Mouse (Mus musculus) neural tube, embryonic 12.5 days (tissue): ENCODE data around the gene Slc25a36. TPM values are rescaled to one million over a fixed set of nuclear protein-coding genes. Genes with fewer than 3 reads are reported as not detected.

Experiments used
- ATAC-seq: fragments of 200-750 bp; cut with Nextera tagmentation; 2 replicates; pipeline ENCODE4 v1.8.0; 2017; ENCODE audit warnings: low read depth, mild to moderate bottlenecking, moderate TSS enrichment, moderate library complexity; ENCODE audit not compliant: low FRiP score
- H3K27ac ChIP-seq: fragments of 300-500 bp; sonication (generic); 2 replicates; pipeline ENCODE4 v1.5.1; 2016
- H3K27me3 ChIP-seq: fragments of 300-500 bp; sonication (generic); replicated peaks from 2 replicates; pipeline ENCODE4 v1.6.1; 2016; ENCODE audit warnings: mild to moderate bottlenecking
- H3K36me3 ChIP-seq: fragments of 300-500 bp; sonication (generic); 2 replicates; pipeline ENCODE4 v1.6.1; 2016; ENCODE audit warnings: mild to moderate bottlenecking
- H3K4me1 ChIP-seq: fragments of 300-500 bp; sonication (generic); 2 replicates; pipeline ENCODE4 v1.6.1; 2016
- H3K4me2 ChIP-seq: fragments of 300-500 bp; sonication (generic); replicated peaks from 2 replicates; pipeline ENCODE4 v1.6.1; 2016; ENCODE audit warnings: mild to moderate bottlenecking
- H3K4me3 ChIP-seq: fragments of 300-500 bp; sonication (generic); 2 replicates; pipeline ENCODE4 v1.5.1; 2016
- H3K9ac ChIP-seq: fragments of 300-500 bp; sonication (generic); 2 replicates; pipeline ENCODE4 v1.6.1; 2016; ENCODE audit warnings: mild to moderate bottlenecking
- H3K9me3 ChIP-seq: fragments of 300-500 bp; sonication (generic); 2 replicates; pipeline ENCODE4 v1.6.1; 2016; ENCODE audit warnings: mild to moderate bottlenecking
- WGBS: fragments of 180-500 bp; shearing (Covaris S2); methylation state at CpG from one replicate; pipeline ENCODE4 v1.1.7; 2016; 5-methylcytosine and 5-hydroxymethylcytosine counted together
- polyA plus RNA-seq: library from polyadenylated mRNA; unstranded; fragments of >200 nt; fragmentation: Nextera tagmentation; extraction: Ambion mirVana; gene quantifications from 2 replicates; pipeline ENCODE4 v1.2.1, GENCODE M21; 2016

Gene Slc25a36
- polyA plus RNA-seq, 1 experiment from 2014 or later, result 76.2 TPM

DNA sequence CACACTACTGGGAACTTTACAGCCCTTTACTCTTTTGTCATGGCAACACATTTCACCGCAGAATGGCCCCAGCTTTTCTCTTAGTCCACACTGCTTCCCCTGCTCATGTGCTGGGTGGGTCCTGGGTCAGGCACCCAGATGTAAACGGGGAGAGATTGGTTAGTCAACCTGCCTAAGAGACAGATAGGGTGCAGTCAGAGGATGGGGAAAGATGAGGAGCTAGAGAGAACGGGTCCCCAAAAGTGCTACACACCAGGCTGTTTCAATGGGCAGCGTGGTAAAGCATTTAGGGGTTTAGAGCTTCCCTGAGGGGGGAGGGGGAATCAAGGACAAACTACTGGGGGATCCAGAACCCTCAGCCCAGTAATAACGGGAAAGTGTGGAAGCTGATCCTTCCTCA lies 45.7 kb downstream of the Slc25a36 start:
- H3K27me3 ChIP-seq, result no peaks in the 10 kb centered on the region
- no peak overlapping the region for H3K27ac ChIP-seq
- peaks cover 12% of the 10 kb centered on the region for H3K4me1 ChIP-seq
- no peaks in the 10 kb centered on the region for H3K36me3 ChIP-seq
- H3K4me2 ChIP-seq, result no peak overlapping the region
- H3K9ac ChIP-seq, result no peak overlapping the region
- ATAC-seq, result no peak
- WGBS, result 16% methylated on average over 5 of the region's 5 CpGs
- no peaks in the 10 kb centered on the region for H3K9me3 ChIP-seq
- H3K4me3 ChIP-seq, result no peak overlapping the region

DNA sequence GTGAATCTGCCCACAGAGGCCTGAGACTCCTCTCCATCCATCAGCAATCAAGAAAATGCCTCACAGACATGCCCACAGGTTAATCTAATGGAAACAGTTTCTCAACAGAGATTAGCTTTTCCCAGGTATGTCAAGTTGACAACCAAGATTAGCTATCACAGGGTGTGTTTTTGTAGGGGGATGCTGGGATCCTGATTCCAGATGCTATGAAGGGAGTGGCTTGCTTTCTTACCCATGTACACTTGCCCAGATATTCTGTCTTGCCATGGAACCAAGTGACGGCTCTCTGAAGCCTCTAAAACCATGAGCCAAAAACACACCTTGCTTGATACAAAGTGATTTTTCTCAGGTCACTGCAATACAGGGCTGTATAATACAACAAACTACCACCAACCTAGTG lies 46.8 kb downstream of the Slc25a36 start:
- Histone ChIP-seq H3K4me3 (no peak overlapping the region), H3K4me1 (peaks cover 12% of the 10 kb centered on the region), H3K27ac (no peak overlapping the region), H3K9ac (no peak overlapping the region), H3K4me2 (no peak overlapping the region), H3K27me3 (no peaks in the 10 kb centered on the region), H3K9me3 (no peaks in the 10 kb centered on the region), H3K36me3 (no peaks in the 10 kb centered on the region)
- WGBS, result 84% methylated on average over 1 of the region's 1 CpGs
- ATAC-seq, result no peak

GRCm38 (mm10) chr9:97061696-97062095 lies 49.3 kb downstream of the Slc25a36 start:
- Histone ChIP-seq H3K4me2 (no peak overlapping the region), H3K9ac (no peak overlapping the region), H3K36me3 (no peaks in the 10 kb centered on the region), H3K27ac (no peak overlapping the region), H3K4me3 (no peak overlapping the region), H3K4me1 (peaks cover 14% of the 10 kb centered on the region), H3K9me3 (no peaks in the 10 kb centered on the region), H3K27me3 (no peaks in the 10 kb centered on the region)
- 95% methylated on average over 9 of the region's 9 CpGs for WGBS
- ATAC-seq, result no peak

DNA sequence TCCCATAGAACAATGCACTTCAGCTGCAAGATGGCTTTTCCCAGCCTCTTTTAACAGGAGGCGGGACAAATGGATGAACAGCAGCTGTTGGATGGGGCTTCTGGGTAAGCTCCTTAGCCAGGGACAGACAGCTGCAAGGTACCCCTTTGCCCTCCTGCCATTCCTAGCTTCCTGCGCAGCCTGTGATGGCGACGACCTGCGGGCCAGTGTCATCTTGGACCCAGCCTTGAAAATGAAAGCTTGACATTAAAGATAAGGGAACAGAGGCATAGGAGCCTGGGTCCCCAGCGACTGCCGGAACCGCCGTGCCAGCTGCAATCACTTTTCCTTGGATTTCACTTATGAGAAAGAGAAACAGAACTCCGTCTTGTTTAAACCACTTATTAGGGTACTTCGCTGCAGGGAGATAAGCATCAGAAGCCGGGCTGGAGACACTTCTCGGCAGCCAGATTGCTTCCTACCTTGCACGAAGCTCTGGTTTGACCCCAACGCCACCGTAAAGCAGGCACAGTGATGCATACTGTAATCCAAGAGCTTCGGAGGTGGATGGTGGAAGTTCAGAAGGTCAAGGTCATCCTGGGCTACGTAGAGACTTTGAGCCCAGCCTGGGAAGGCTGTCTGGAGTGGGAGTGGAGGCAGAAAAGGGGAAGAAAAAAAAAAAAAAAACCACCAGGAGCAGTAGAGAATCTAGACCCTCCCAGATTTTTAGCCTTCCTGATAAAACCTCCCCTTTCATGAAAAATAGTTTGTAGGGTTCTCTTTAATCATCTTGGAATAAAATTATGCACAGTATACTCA lies 54.2 kb downstream of the Slc25a36 start:
- H3K4me3 ChIP-seq, result no peak overlapping the region
- H3K36me3 ChIP-seq, result no peaks in the 10 kb centered on the region
- no peaks in the 10 kb centered on the region for H3K9me3 ChIP-seq
- peaks cover 14% of the 10 kb centered on the region for H3K4me1 ChIP-seq
- no peak overlapping the region for H3K4me2 ChIP-seq
- peak; percentile 56; the same call in 1 of the 2 replicates for ATAC-seq
- H3K27me3 ChIP-seq, result no peaks in the 10 kb centered on the region
- no peak overlapping the region for H3K9ac ChIP-seq
- H3K27ac ChIP-seq, result no peak overlapping the region
- 71% methylated on average over 18 of the region's 18 CpGs for WGBS

GRCm38 (mm10) chr9:97055906-97056305 lies 55.1 kb downstream of the Slc25a36 start:
- H3K9ac ChIP-seq, result no peak overlapping the region

DNA sequence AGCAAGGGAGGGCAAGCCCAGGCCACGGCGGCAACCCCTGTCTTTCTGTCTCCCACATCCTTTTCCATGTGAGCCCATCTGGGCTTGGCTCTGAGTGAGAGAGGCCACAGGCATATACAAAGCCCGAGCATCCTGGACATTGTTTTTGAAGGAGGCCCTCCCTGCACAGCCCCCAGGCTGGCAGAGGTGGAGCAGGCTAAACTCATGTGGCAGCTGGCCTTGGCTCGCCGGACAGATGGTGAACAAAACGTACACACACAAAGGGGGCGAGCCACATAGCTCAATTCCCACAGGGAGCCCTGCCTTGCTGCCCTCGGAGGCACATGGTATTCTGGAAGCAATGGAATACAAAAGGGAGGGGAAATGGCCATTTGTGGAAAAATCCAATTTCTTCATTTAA lies 59.8 kb downstream of the Slc25a36 start:
- Histone ChIP-seq H3K27me3 (no peaks in the 10 kb centered on the region), H3K9me3 (0 out of 2 replicates have a peak, but pooled peaks cover 4% of the 10 kb centered on the region), H3K27ac (peak overlapping the region; percentile 17; the same call in 1 of the 2 replicates), H3K36me3 (no peaks in the 10 kb centered on the region), H3K4me3 (no peak overlapping the region), H3K9ac (no peak overlapping the region), H3K4me2 (no peak overlapping the region), H3K4me1 (peaks cover 17% of the 10 kb centered on the region)
- 20% methylated on average over 8 of the region's 8 CpGs for WGBS
- peak; percentile 93 for ATAC-seq

More at GRCm38 (mm10) chr9:97055906-97056305, 55.1 kb downstream of the Slc25a36 start:
- Histone ChIP-seq H3K9me3 (no peaks in the 10 kb centered on the region), H3K36me3 (no peaks in the 10 kb centered on the region), H3K27me3 (no peaks in the 10 kb centered on the region), H3K4me1 (peaks cover 19% of the 10 kb centered on the region), H3K27ac (no peak overlapping the region), H3K4me3 (no peak overlapping the region), H3K4me2 (no peak overlapping the region)
- no peak for ATAC-seq
- 50% methylated on average over 14 of the region's 14 CpGs for whole genome bisulfite sequencing

GRCm38 (mm10) chr9:97046240-97046639 lies 64.7 kb downstream of the Slc25a36 start:
- Histone ChIP-seq H3K36me3 (no peaks in the 10 kb centered on the region), H3K4me3 (no peak overlapping the region), H3K27me3 (no peaks in the 10 kb centered on the region), H3K9me3 (0 out of 2 replicates have a peak, but pooled peaks cover 4% of the 10 kb centered on the region), H3K4me2 (no peak overlapping the region), H3K27ac (no peak overlapping the region), H3K9ac (no peak overlapping the region), H3K4me1 (peaks cover 8% of the 10 kb centered on the region)
- 91% methylated on average over 4 of the region's 4 CpGs for WGBS
- no peak for ATAC-seq

DNA sequence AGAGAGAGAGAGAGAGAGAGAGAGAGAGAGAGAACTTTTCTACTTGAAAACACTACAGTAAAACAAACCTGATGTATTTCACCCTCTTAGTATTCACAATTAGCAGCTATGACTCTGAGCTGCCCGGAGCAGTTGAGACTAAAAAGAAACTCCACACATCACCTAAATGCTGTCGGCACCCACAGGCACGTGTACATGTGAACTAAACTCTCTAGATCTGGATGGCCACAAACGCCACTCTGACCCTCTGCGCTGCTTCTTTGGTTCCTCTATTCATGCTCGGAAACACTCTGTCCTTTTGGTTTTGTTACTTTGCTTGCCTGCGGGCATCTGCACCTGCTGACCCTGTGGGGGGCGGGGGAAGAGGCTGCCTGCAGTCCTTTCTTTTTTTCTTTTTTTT lies 69.3 kb downstream of the Slc25a36 start:
- Histone ChIP-seq H3K27me3 (no peaks in the 10 kb centered on the region), H3K27ac (no peak overlapping the region), H3K4me2 (no peak overlapping the region), H3K4me1 (0 out of 2 replicates have a peak, but pooled peaks cover 5% of the 10 kb centered on the region), H3K4me3 (no peak overlapping the region), H3K36me3 (no peaks in the 10 kb centered on the region), H3K9me3 (no peaks in the 10 kb centered on the region), H3K9ac (no peak overlapping the region)
- no peak for ATAC-seq
- 64% methylated on average over 8 of the region's 8 CpGs for WGBS

DNA sequence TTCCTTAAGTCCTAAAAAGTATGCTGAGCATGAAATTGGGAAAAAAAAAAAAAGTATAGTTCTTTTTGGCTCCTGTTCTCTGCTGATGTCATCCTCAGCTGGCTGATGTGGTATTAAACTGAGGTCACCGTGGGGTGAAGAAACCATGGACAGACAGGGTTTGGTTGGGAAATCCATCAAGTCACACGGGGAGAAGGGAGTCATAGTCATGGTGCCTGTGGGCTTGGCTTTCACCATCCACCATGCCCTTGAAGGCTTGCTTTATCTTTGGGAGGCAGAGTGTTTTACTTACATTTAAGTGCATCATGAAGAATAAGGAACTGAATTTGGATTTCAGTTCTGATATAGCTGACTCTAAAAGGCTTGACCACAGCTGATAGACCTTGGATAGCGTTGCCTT lies 72.9 kb downstream of the Slc25a36 start:
- Histone ChIP-seq H3K4me1 (0 out of 2 replicates have a peak, but pooled peaks cover 5% of the 10 kb centered on the region), H3K9ac (no peak overlapping the region), H3K27me3 (no peaks in the 10 kb centered on the region), H3K4me2 (no peak overlapping the region), H3K9me3 (no peaks in the 10 kb centered on the region), H3K27ac (no peak overlapping the region), H3K4me3 (no peak overlapping the region), H3K36me3 (no peaks in the 10 kb centered on the region)
- ATAC-seq, result no peak
- 92% methylated on average over 3 of the region's 3 CpGs for whole genome bisulfite sequencing

GRCm38 (mm10) chr9:97036656-97037055 lies 74.3 kb downstream of the Slc25a36 start:
- Histone ChIP-seq H3K9ac (no peak overlapping the region), H3K9me3 (no peaks in the 10 kb centered on the region), H3K4me2 (no peak overlapping the region), H3K27ac (no peak overlapping the region), H3K4me1 (0 out of 2 replicates have a peak, but pooled peaks cover 5% of the 10 kb centered on the region), H3K27me3 (no peaks in the 10 kb centered on the region), H3K4me3 (no peak overlapping the region), H3K36me3 (no peaks in the 10 kb centered on the region)
- ATAC-seq, result no peak
- 89% methylated on average over 7 of the region's 7 CpGs for WGBS

DNA sequence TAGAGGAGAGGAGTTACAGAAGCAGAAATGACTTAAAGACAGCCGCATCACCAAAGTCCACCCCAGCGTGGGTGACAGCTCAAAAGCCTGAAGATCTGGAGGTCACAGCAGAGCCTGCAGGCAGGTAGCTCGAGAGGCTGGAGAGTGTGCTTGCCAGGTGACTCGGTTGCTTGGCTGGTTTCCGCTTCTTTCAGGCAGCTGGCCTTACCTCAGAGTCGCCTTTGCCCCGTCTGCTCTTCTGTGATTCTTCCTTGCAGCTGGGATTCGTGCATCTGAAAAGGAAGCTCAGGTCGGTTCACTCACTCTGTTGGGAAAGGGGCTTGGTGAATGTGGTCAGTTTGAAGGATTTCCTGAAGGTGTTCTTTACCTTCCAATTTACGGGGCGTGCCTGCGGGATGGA lies 83.6 kb downstream of the Slc25a36 start:
- Histone ChIP-seq H3K4me1 (no peaks in the 10 kb centered on the region), H3K27ac (no peak overlapping the region), H3K36me3 (no peaks in the 10 kb centered on the region), H3K27me3 (no peaks in the 10 kb centered on the region), H3K9ac (no peak overlapping the region), H3K4me3 (no peak overlapping the region), H3K9me3 (no peaks in the 10 kb centered on the region), H3K4me2 (no peak overlapping the region)
- 76% methylated on average over 12 of the region's 12 CpGs for WGBS
- ATAC-seq, result no peak

DNA sequence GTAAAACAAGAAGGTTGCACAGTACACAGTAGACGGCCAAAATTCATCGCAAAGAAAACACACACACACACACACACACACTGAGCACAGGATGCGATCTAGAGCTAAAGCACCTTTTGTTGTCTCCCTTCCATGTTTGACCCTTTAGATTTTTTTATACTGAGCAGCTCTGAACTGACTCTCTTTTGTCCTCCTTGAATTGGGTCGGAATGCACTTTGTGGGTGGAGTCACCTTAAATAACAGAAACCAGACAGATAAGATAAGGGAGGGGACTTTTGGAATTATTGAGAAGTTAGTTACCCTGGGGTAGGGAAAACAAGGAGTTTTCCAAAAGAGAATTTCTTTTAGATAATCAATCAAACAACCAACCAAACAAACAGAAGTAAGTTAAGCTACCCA lies 85.0 kb downstream of the Slc25a36 start:
- Histone ChIP-seq H3K4me2 (no peak overlapping the region), H3K4me1 (no peaks in the 10 kb centered on the region), H3K4me3 (no peak overlapping the region), H3K27ac (no peak overlapping the region), H3K27me3 (no peaks in the 10 kb centered on the region), H3K36me3 (no peaks in the 10 kb centered on the region), H3K9me3 (no peaks in the 10 kb centered on the region), H3K9ac (no peak overlapping the region)
- WGBS, result 85% methylated on average over 4 of the region's 4 CpGs
- no peak for ATAC-seq
